Mouse (Mus musculus) myocyte (in vitro differentiated cells): ENCODE data around the gene Tstd3.

Experiments used
- E2F4 ChIP-seq: IDR thresholded peaks from one replicate; pipeline ENCODE4 v1.6.1; 2011; ENCODE audit warnings: mild to moderate bottlenecking, control low read depth, moderate library complexity; ENCODE audit not compliant: insufficient read depth
- POLR2AphosphoS2 ChIP-seq: IDR thresholded peaks from one replicate; pipeline ENCODE4 v1.6.1; 2011; ENCODE audit warnings: low read depth, control low read depth; ENCODE audit not compliant: insufficient read length

DNA sequence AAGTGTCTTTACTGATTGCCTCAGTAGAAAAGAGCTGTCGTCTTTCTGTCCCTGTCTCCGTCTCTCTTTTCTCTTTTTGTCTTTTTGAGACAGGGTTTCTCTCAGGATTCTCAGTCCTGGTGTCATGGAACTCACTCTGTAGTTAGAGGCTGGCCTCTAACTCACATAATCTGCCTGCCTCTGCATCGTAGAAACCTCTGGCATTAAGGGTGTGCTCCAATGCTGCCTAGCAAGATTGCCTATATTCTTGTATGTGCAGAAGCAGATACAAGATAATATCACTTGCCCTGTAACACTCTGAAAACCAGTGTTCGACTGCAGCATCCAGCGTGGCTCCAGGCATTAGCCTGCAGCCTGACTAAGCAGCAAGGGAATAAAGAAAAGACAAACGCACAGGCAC lies 21.9 kb upstream of the Tstd3 start:
- TF ChIP-seq E2F4 (no peak), POLR2AphosphoS2 (no peak)
